In the genomic region with DNA sequence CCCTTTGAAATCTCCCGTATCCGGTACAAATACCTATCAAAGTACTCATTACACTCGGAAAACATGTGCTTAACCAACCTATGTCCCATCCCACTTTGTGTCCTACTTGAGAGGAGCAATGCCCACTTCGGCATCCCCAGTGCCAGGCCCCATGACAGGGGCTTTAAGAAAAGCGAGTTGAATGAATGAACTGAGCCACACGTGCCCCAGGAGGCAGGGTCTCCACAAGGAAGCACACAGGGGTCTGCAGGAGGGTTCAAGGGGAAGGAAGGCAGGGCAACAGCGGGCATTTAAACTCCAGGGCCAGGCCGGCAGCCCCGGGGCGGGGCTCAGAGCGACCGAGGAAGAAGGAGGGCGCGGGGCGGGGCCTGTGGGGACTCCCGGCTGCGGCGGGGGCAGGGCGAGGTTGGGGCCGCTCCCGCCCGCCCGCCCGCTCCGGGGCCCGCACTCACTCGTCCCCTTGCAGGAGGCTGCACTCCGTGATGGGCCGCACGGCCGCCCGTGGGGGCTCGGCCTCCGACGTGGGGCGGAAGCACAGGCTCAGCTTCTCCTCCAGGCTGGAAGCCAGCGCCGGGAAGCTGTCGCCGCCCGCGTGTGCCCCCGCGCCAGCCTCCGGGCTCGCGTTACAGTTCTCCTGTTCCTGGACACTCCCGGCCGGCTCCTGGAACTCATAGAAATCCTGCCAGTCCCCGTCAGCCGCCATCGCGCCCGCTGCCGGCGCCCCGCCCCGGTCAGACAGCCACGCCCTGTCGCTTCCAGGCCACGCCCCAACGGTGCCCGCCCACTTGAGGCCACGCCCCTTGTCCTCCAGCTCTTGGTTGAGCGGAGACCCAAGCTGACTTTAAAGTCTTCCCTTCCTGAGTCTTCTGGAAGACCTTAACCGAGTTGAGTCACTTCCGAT, we compare ENCODE assay signal across 7 mouse cellular contexts. TPM values are rescaled to one million over a fixed set of nuclear protein-coding genes. Genes with fewer than 3 reads are reported as not detected.
DNase-seq lines count a peak whose midpoint lies in the region; ATAC-seq and TF ChIP-seq lines count a peak whose summit lies in the region.

Fez2 (minus strand) TSS at position 772 of the 901 bp plus-strand sequence.

- H3K4me3 ChIP-seq in intestine, postnatal 0 days (ENCODE audit: low read depth, low read length) = peak within 1 kb of the TSS; percentile 91
- peak within 1 kb of the TSS; percentile 87 for H3K4me3 ChIP-seq in midbrain, embryonic 12.5 days
- H3K4me3 ChIP-seq in small intestine, adult 2 months (ENCODE audit: low read depth, low read length) = peak within 1 kb of the TSS; percentile 99

- H3K36me3 ChIP-seq in intestine, postnatal 0 days (ENCODE audit: control insufficient read depth, insufficient read depth) = peaks cover 4% of the 10 kb centered on the region; the same call in 1 of the 2 replicates
- no peaks in the 10 kb centered on the region for H3K36me3 ChIP-seq in midbrain, embryonic 12.5 days
- peaks cover 4% of the 10 kb centered on the region; the same call in 1 of the 2 replicates for H3K36me3 ChIP-seq in small intestine, adult 2 months (ENCODE audit: control insufficient read depth, insufficient read depth, low read length)

- no peak for TF ChIP-seq CTCF in intestine, postnatal 0 days (IDR thresholded peaks at IDR 0.05; ENCODE audit: low read depth)
- TF ChIP-seq CTCF in small intestine, adult 2 months (IDR thresholded peaks at IDR 0.05; ENCODE audit: extremely low read depth, insufficient read length, insufficient replicate concordance, low read depth, low read length) = no peak

- H3K27ac ChIP-seq in intestine, postnatal 0 days (ENCODE audit: low read depth, low read length) = peak within 1 kb of the TSS; percentile 99
- H3K27ac ChIP-seq in midbrain, embryonic 12.5 days (replicated peaks) = peak within 1 kb of the TSS; percentile 91
- H3K27ac ChIP-seq in small intestine, adult 2 months (ENCODE audit: insufficient read depth, low read depth, low read length) = peak within 1 kb of the TSS; percentile 99

- intact Hi-C loops in left cerebral cortex, postnatal 4 days (cut with DNase I) = no loop called here

- peaks cover 14% of the 10 kb centered on the region for H3K4me1 ChIP-seq in intestine, postnatal 0 days (replicated peaks; ENCODE audit: control insufficient read depth, insufficient read depth, low read length)
- H3K4me1 ChIP-seq in midbrain, embryonic 12.5 days = peaks cover 12% of the 10 kb centered on the region; the same call in 1 of the 2 replicates
- H3K4me1 ChIP-seq in small intestine, adult 2 months (ENCODE audit: control insufficient read depth, insufficient read depth, insufficient read length, low read length) = peaks cover 19% of the 10 kb centered on the region; the same call in 1 of the 2 replicates

- WGBS in intestine, postnatal 0 days = 1% methylated on average over 52 of the region's 67 CpGs
- WGBS in midbrain, embryonic 12.5 days = under 1% methylated on average over 57 of the region's 67 CpGs
- WGBS in small intestine, adult 2 months = under 1% methylated on average over 61 of the region's 67 CpGs

- TF ChIP-seq POLR2A in small intestine, adult 2 months (IDR thresholded peaks at IDR 0.05; ENCODE audit: low read depth, low read length) = peak; percentile 62; the same call in 1 of the 2 replicates

- peak within 1 kb of the TSS; percentile 89 for H3K4me2 ChIP-seq in intestine, postnatal 0 days (replicated peaks; ENCODE audit: low read depth)
- peak within 1 kb of the TSS; percentile 58 for H3K4me2 ChIP-seq in midbrain, embryonic 12.5 days (replicated peaks)

- ATAC-seq in intestine, postnatal 0 days = peak; percentile 91
- ATAC-seq in midbrain, embryonic 12.5 days (ENCODE audit: low FRiP score, low read depth) = peak; percentile 95

- no peaks in the 10 kb centered on the region for H3K9me3 ChIP-seq in intestine, postnatal 0 days (ENCODE audit: control insufficient read depth)
- no peaks in the 10 kb centered on the region for H3K9me3 ChIP-seq in midbrain, embryonic 12.5 days

- H3K27me3 ChIP-seq in intestine, postnatal 0 days (replicated peaks; ENCODE audit: control insufficient read depth, insufficient read depth, low read length) = no peaks in the 10 kb centered on the region
- H3K27me3 ChIP-seq in midbrain, embryonic 12.5 days = no peaks in the 10 kb centered on the region
- no peaks in the 10 kb centered on the region for H3K27me3 ChIP-seq in small intestine, adult 2 months (ENCODE audit: control insufficient read depth, insufficient read depth, low read length)

- DNase-seq in adrenal gland, adult 2 months = peak; percentile 97
- DNase-seq in embryo, embryonic 9.5 days (ENCODE audit: extremely low spot score) = peak; percentile 97
- no peak for DNase-seq in gonadal fat pad, adult 2 months (ENCODE audit: low read depth)
- peak; percentile 92 for DNase-seq in left cerebral cortex, postnatal 4 days

- peak within 1 kb of the TSS; percentile 96 for H3K9ac ChIP-seq in intestine, postnatal 0 days (ENCODE audit: low read depth, low read length)
- H3K9ac ChIP-seq in midbrain, embryonic 12.5 days (replicated peaks) = peak within 1 kb of the TSS; percentile 83

RNA-seq across cellular contexts. Expression of gene Fez2, which starts in this region (rescaled TPM):
- 10 to 100 TPM; 59.1 to 70.7 TPM for total RNA-seq in adrenal gland, adult 2 months (2021)
- 31.5 and 38.3 TPM in 2 replicates for polyA plus RNA-seq in adrenal gland, adult 2 months (2012; rRNA removed)
- polyA plus RNA-seq in gonadal fat pad, adult 2 months (2012; rRNA removed) = 22.4 and 35.7 TPM in 2 replicates
- 59.4 and 62.3 TPM in 2 replicates for polyA plus RNA-seq in intestine, postnatal 0 days (2015; fragmentation: Nextera tagmentation; extraction: Ambion mirVana)
- 10 to 100 TPM; 48.9 to 49.4 TPM for total RNA-seq in left cerebral cortex, postnatal 4 days (2021)
- 43.7 and 43.9 TPM in 2 replicates for polyA plus RNA-seq in midbrain, embryonic 12.5 days (2016; fragmentation: Nextera tagmentation; extraction: Ambion mirVana)
- polyA plus RNA-seq in small intestine, adult 2 months (2012; rRNA removed) = 13.8 and 31.7 TPM in 2 replicates
